Mouse (Mus musculus): ENCODE results near the gene Cep290.

The Cep290 gene

GRCm38 (mm10) chr10:100590323-100590722, 103.0 kb downstream of the Cep290 start, which contains the start of the genes 4930430F08Rik and 1700017N19Rik:
Gene 4930430F08Rik (minus strand): TSS chr10:100590423.
Gene 1700017N19Rik (plus strand): TSS chr10:100590484.
- DNase-seq (ENCODE audit: low read depth, low spot score): no peak

DNA sequence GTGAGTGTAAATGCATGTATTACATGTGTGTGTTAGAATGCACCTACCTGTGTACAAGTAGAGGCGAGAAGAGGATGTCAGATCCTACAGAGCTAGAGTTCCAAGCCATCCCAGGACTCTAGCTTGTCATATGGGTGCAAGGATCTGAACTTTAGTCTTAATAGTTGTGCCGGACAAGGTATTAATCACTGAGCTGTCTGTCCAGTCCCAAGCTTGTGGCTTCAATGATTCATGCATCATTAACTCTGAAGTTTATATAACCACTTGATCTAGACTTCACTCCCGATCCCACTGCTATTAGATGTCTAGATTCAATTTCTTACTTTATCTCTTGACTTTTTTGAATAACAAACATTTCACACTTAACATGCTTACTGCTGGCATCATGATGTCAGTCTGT, 111.0 kb downstream of the Cep290 start:
- DNase-seq (ENCODE audit: low read depth, low spot score): no peak

- DNase-seq (ENCODE audit: low read depth, low spot score): no peak
These were observed 116.2 kb downstream of the Cep290 start for GRCm38 (mm10) chr10:100603511-100603910.

GRCm38 (mm10) chr10:100604254-100604653, 116.9 kb downstream of the Cep290 start:
- DNase-seq (ENCODE audit: low read depth, low spot score): no peak

- no peak for DNase-seq (ENCODE audit: low read depth, low spot score)
These were observed 130.0 kb downstream of the Cep290 start for GRCm38 (mm10) chr10:100617233-100617903.

DNA sequence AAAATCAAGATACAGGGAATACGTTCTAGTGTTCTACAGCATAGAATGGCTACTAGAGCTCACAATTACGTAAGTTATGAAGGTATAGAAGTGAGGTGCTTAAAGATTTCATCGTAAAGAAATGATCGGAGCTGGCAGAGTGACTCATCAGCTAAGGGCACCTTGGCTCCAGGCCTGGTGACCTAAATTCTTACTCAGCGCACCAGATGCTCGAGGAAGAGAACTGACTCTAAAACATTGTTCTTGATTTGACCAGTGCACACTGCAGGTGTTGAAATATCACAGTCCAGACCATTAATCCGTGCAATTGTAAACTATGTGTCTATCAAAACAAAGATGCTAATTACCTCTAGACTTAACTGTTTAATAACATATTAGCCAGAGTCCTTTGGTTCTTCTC, 132.1 kb downstream of the Cep290 start:
- DNase-seq (ENCODE audit: low read depth, low spot score): no peak

DNA sequence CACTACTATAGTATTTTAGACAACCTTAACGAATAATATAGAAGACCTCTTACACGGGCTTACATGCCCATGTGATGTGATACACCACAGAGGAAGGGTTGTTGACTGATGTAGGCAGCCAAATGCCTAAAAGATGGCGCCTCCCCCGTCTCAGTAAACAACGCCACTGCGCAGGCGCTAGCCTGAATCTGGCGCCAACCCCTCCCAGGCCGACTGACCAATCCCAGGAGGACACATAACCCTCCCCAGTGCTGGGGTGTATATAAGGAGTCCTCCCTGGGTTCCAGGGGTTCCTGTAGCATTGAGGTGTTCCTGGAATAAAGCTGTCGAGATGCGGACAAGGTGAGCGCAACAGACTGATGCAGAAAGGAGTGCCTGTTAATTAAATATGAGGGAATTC, 132.7 kb downstream of the Cep290 start:
- DNase-seq (ENCODE audit: low read depth, low spot score): no peak

- DNase-seq (ENCODE audit: low read depth, low spot score): no peak
These were observed 135.1 kb downstream of the Cep290 start for GRCm38 (mm10) chr10:100622494-100622893.
